Mouse (Mus musculus) heart, adult 11 months (tissue): ENCODE data around the gene Nfasc.

Source experiments
- DNase-seq: peaks from one replicate; pipeline ENCODE4 v3.0.0; 2022

Nfasc gene

DNA sequence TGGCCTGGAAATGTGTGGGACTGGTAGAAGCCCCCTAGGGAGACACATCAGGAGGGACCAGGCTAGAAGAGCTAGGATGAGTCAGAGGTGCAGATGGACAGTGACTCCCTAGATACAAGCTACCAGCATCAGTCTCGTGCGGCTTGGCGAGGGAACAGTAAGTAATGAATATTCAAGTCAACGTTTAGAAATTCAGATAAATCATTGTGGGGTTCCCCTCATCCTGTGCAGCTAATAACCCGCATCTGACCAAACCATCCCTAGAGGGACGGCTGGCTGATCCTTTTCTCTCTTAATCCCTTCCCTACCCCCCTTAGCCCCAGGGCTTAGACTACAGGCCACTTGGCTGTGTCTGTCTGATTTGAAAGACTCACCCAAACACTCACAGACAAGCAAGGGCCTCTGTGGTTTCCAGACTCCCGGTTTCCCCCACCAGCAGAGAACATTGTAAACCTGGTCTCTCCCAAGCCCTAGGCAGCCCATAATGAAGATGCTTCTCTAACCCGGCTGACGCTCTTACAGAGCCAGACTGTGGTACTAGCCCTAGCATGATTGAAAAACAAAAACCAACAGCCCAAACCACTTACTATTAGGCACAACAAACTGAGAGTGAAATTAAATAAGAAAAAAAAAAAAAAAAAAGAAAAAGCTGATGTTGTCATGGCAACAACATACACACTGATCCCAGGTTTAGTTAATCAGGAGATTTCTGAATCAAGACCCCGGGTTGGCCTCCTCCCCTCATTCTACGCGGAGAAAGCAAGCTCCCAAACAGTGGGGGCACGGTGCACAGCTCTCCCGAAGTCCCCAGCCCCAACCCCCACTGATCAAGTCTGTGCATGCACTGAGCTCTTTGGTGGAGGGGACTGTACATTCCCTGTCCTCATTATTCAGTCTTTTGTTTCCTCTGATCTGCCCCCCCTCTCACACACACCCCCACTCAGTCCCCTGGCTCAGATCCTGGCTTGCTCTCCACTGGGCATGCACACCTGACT, 159.5 kb downstream of the Nfasc start:
- DNase-seq, result no peak

DNA sequence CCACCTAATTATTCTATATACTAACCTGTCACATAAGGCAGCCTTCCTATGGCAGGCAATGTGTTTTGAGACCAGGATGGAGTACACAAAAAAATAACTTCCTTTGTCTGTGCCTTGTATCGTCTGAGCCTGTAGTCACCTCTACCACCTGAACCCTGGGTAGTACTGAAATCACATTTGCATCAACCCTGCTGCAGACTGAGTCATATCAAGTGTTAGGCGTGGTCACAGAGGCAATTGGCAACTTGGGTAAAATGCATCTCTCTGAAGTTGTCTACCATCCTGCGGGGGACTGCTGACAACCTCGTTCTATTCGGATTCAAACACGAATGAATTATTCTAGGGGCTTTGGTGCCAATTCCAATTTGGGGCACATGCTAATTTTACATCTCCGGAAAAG, 161.5 kb downstream of the Nfasc start:
- DNase-seq, result no peak

DNA sequence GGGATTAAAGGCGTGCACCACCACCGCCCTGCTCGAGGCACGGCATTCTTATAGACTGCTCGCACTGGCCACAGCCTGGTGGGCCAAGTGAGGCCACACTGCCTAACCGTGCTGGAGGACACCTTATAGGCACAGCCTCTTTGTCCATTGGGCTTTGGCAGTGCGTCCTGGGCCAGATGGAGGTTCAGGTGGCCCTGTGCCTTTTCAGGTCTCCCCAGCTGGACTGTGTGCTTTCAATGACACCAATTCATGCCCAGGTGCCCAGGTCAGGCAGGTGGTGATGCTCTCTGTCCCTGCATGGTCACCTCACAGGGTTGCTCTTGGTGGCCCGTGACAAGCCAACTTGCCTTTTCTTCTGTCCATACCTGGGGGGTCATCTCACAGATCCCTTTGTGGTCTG, 164.8 kb downstream of the Nfasc start:
- DNase-seq, result no peak

DNA sequence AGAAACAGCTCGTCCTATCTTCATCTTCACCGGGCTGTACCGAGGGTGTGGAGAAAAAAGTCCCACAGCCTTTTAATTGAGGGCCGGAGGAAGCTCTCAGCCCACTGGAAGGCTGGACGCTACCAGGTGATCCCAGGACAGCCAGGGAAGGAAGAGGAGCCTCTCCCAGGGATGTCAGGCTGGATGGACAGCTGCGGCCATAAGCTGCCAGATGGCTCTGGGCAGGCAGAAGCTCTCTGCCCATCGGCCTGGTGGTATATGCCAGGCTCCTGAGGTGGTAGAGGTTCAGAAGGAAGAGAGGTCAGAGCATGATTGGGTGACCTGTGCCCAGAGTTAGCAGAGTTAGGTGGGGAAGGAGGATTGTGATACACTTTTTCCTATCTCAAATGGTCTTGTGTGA, 168.7 kb downstream of the Nfasc start:
- DNase-seq, result no peak

DNA sequence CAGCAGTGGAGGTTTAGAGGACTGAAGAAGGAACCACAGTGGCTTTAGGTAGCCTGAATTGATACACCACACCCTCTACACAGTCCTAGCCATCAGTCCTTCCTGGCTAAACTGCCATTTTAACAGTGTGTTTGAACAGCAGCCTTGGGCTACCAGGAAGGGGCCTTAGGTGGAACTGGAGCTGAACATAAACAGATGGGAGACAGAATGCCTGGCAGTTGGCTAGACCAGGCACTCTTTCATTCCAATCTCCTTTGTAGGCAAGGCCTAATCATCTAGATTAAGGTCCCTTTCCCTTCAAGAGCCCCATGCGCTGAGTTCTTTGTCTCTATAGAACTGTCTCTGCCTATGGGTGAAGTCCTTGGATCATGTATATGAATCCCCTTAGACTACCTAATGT, 170.0 kb downstream of the Nfasc start:
- DNase-seq, result no peak

DNA sequence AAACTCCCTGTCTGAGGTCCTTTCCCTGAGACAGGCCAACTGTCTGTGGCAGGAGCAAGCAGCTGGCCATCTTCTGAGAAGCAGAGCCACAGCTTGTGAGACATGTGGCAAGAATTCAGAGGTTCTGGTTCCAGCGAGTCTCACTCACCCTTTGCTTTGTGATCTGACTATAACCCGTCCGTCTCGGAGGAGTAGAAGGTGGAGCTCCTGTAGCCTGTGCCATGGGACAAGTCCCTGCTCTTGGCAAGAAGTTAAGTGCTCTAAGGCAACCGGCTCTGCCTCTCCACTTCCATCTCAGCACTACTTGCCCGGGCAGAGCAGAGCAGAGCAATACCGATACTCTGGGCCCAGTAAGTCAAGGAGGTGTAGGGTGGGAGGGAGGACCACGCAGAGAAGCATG, 170.7 kb downstream of the Nfasc start:
- DNase-seq, result no peak

DNA sequence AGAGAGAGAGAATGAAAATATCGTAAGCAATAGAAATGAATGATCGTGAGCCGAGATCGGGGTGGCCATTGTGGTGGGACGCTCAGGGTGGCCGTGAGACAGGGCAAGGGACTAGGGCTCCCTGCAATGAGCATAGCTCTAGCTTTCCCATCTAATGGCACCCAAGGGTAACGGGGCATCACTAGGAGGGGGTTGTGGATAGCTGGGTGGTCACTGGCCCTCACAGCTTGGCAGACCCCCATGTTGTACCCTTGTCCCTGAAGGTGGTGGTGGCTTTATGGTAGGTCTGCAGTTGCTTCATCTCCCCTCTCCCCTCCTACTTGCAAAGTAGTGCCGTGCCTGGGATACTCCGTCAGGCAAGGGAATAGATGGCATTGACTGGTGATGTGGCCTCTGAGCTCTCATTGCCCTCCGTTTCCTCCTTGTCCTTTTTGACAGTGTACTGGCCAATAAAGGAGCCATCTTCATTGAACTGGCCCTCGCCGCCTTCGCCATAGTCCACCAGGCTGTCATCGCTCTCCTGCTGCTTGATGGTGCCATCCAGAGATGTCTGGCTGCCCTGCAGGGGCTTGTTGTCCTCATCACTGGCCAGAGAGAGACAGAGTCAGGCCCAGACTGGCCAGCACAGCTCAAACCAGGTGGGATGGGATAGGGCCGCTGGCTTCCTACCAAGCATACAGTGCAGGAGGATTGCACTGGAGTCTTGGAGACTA, 171.4 kb downstream of the Nfasc start:
- DNase-seq, result no peak

DNA sequence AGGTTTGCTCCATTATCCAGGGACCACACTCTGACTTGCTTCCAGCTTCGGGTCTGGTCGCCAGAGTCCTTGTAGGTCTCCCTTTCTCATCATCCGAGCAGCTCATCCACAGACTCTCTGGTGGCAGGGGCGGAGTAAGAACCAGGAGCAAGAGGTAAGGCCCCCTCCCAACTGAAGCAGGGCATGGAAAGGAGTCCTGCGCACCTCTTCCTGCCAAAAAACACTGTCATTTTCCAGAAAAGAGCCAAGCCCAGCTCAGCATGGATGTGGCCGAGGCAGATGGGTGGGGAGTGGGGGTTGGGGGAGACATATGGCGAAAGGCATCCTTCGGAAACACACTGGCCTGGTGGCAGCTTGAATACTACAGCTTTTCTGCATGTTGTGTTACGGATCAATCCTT, 172.1 kb downstream of the Nfasc start:
- DNase-seq, result no peak

DNA sequence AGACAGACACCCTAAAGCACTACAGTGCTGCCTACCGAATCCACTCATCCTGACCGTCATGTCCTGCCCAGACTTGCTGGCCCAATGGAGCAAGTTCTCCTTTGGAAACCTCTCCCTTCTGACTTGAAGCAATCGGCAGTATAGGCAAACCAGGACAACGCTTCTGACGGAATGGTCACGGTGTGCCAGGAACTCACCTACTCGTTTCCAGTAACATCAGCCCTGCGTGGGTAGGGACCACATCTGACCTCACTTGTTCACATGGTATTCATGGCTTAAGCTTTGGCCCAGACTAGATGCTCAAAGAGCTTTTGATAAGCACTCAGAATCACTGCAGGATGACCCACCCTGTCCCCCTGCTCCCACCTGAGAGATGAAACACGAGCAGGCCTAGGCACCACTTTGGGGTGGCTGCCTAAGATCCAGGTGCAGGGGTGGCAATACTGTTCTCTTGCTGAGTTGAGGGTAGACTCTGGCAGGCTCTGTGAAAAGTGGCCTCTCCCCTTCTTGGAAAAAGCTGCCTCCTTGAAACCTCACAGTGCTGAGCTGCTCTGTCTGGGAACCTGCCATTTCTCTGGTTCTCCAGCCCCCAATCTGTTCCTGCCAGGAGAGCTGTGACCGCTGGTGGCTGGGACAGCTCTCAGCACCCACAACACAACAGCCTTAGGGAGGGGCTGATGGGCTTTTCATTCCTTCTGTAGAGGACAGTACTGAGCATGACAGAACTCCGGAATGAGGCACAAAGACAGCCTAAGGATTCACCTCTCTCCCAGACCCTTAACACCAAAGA, 174.1 kb downstream of the Nfasc start:
- DNase-seq, result no peak

DNA sequence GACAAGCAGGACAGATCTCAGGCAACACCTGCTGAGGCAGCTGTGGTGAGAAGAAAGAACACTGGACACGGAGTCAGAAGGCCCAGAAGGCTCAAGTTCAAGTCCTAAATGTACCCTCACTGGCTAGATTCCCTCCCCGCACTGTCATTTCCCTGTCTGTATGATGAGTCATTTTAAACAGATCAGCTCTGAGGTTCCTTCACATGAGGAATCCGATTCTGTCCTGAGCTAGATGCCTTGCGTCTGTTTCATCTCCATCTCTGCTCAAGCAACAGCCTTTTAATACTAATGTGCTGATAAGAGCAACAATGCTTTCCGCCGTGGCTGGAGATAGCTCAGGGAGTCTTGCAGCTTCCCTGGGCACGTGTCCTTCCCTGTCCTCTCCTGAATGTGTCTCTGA, 175.8 kb downstream of the Nfasc start:
- DNase-seq, result no peak

DNA sequence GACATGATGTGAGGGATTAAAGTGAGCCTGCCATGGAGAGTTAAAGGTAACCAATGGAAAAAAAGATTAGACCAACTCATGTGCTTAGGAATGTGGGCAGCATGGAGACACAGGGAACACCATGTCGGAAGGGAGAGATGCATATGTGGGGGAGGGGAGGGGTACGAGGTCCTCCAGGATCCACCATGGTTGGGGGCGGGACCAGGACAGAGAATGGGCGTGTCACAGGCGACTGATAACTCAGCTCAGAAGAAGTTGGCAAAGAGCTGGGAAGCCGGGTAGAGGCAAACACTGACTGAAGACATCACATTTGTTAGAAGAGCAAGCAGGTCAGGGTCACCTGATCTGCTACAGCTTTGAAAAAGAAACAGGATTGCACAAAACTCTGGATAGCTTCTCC, 176.7 kb downstream of the Nfasc start:
- no peak for DNase-seq

DNA sequence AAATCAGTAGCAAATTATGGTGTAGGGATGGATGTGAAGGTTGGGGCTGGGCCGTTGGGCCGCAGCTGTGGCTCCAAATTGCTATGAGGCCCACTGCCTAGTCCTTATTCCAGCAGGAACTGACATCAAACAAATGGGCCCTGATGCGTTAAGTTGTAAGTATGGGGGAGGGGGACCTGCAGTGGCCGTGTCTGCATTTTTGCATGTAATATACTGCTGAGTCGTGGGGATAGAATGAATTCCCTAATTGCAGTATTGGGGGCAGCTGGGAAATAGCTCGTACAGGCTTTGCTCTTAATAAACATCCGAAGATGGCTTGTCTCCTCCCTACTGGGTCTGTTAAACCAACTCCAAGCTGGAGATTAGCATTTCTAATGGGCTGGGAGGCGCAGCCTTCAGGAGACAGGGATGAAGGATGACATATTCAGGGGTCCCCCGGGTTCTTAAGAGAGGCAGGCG, 179.2 kb downstream of the Nfasc start:
- DNase-seq, result no peak

DNA sequence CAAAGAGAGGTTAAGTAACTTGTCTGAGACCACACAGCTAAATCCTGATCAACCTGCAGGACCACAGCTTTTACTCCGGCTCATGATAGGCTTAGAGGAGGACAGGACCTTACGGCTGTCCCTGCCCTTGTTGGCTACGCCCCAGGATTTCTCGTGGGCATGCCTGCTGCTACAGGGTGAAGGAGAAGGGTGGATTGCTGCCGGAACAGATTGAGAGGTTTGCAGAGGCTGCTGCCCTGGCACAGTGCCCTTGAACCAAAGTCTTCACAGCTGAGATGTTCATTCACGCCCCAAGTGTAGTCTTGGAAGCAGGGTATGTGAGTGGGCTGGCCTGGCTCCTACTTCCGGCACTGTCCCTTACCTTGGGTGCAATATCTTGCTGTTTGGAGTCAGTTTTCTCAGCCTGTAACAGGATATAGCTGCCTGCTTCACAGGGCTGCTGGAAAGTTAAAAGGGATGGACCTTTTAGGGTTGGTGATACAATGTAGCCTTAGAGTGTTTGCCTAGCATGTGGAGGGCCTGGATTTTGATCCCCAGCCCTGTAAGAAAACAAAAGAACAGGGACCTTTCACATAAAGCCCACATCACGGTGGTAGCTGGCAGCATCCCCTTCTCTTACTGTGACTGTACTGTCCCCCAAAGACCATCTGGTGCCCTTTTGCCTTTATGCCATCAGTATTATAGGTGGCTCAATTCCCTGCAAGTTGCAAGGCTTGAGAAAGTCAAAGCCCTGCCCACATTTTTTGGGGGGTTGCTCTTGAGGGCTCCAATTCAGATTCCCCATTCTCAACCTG, 180.5 kb downstream of the Nfasc start:
- DNase-seq, result no peak

DNA sequence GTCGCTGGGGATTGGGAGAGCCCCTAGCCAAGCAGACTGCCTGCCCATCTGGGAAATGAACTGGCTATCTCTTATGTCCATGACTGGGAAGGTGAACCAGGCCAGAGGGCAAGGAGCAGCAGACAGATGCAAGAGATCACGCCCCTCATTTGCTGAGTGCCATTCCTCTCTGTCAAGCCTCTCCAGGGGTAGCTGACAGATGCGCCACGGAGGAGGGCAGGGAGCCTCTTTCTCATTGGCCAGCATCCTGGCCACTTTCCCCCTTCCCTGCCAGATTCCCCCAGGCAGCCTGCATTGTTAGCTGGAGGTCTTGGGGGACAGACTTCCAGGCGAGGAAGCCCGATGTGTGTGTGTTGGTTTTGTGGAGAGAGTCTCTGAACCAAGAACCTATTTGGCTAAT, 182.6 kb downstream of the Nfasc start:
- no peak for DNase-seq

DNA sequence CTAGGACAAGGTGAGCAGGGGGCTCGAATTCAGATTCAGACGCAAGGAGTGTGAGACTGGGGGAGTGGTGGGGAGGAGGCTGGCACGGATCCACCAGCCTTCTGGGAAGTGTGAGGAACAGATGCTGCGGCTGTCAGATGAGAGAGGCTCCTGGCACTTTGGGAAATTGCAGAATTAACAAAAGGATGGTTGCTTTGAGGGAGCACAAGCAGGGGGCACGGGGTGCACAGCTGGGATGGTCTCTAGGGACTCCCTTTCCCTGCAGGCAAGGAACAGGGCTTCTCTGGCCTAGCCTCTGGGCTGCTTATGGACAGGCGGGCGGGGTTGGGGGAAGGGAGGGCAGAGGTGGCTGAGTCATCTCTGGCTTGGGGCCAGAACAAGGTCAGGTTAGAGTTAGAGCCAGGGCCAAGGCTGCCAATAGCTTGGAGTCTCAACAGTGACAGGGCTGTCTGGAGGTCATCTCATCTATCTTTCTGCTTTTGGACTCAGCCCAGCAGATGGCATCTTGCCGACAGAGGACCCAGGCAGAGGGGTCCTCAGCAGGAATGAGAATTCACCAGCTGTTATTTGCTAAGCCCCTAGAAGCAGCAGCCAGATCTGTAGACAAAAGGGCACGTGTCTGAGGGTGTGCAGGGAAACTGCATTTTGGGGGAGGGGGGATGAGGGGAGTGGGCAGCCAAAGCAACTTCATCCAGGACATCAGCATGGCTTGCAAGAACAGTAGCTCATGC, 183.5 kb downstream of the Nfasc start:
- DNase-seq, result peak; percentile 96

DNA sequence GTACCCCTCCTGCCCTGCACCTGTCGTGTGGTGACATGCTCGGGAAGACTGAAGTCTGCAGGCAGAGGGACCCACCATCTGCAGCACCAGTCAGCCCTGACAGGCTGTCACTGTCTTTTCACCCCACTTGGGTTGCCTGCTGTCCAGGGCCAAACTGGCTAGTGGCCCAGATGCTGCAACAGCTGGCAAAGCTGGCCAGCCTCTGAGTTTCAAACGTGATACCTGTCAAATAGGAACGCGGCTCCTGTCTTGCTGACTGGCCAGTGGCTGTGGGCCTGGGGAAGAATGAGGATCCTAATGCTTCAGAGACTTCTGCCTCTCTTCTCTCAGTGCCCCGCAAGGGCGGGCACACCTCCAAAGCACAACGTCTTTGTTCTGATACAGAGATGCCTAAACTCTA, 197.8 kb downstream of the Nfasc start:
- DNase-seq, result peak; percentile 94

DNA sequence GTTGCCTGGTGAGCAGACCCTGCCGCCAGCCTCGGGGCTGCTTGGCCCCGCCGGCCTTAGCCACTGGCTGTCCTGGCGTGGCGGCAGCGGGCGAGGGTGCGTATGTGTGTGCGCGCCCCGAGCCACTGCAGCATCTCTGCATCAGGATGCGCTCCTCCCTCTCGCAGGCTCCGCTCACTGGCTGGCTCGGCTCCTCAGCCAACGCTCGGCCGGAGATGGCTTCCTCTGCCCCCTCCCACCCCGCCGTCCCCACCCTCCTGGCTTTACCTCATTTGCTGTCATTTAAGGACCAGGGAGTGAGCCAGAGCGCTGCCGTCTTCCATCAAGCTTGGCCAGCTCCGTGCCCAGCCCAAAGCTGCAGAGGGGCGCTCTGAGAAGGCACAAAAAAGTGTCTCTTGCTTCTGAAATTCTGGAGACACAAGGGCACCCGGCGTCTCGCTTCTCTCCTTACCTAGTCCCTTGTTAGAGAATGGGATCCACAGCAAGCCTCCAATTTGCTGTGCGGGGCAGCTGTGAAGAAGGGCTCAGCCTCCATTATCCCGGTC, 198.8 kb downstream of the Nfasc start, which contains the start of gene Cntn2:
Gene Cntn2 (minus strand): TSS at position 495 of the 545 bp plus-strand sequence.
- no peak for DNase-seq

DNA sequence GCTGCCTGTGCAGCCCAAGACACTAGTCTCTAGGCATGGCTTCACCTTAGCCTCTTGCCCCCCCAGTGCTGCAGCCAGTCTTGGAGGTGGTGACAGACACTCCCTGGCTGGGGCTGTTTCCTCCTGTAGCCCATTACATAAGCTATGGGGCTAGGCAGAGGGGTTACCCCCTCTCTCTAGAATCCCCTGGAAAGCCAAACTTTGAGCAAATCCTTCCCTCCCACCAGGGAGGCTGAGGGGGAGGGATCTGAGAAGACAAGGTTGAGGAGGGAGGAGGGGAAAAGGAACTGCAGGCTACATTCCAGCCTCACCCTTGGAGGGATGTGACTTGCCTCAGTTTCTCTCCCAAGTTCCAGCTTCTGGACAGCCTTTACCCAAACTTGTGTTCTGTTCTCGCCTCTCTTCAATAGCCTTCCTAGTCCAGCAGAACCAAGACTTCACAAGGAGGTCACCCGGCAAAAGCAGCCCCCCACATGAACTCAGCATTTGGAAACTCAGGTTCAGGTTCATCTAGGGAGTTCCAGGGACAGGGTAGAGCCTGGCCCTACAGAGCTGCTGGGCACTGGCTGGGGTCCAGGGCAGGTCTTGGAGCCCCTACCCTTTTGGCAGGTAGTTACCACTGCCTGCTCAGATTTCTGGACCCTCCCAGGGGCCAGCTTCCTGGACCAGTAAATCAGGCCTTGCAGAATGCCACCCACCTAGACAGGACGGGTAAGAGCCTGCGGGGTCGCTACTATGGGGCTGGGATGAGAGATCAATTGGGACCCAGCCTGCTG, 199.6 kb downstream of the Nfasc start:
- DNase-seq, result no peak

DNA sequence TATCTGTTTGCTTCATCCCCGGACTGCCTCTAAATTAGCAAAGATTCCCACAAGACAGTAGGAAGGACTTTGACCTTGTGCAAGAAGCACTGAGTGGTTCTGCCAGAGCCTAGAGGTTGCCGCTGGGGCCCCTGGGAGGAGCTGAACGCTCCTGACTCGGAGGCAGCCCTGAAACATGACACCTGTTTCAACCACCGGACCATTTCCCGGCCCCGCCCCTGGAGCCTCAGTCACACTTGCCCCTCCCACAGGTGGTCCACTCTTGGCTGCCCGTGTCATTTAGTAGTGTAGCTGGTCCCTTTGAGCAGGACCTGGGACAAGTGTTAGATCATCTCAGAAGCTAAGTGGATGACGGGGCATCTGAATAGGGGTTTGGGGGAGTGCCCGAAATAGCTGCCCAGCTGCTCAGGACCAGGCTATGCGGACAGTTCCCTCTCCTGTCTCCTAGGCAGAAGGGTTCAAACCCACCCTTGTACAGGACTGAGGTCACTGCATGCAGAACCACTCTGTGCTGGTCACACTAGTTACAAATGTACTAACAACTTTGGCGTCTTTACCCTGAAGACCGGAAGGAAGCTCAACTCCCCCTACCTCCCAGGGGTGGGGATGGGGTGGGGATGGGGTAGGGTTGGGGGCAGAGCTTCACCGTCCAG, 200.3 kb downstream of the Nfasc start:
- DNase-seq, result no peak

DNA sequence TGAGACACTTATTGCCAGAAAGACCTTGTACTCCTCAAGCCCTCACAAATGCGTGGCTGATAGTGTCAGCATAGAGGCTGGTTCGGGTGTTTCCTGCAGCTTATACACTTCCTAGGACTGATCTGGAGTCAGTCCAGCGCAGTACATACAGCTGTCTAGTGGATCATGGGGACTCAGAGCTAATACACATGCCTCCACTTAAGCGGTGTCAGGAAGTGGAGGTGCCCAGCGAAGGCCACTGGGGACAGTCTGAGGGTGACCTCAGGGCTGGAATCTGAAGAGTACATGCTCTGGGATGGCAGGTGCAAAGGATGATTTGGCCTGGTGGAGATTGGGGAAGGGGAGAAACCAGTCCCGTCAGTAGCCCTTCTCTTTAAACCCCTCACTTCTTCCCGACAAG, 200.9 kb downstream of the Nfasc start:
- DNase-seq, result no peak
